Mouse (Mus musculus): ENCODE data around the gene Phactr1. TPM values are rescaled to one million over a fixed set of nuclear protein-coding genes. Genes with fewer than 3 reads are reported as not detected.

Gene Phactr1
- total and polyA plus RNA-seq, 3 experiments: 2.0 to 5.9 (median 5.2) TPM

DNA sequence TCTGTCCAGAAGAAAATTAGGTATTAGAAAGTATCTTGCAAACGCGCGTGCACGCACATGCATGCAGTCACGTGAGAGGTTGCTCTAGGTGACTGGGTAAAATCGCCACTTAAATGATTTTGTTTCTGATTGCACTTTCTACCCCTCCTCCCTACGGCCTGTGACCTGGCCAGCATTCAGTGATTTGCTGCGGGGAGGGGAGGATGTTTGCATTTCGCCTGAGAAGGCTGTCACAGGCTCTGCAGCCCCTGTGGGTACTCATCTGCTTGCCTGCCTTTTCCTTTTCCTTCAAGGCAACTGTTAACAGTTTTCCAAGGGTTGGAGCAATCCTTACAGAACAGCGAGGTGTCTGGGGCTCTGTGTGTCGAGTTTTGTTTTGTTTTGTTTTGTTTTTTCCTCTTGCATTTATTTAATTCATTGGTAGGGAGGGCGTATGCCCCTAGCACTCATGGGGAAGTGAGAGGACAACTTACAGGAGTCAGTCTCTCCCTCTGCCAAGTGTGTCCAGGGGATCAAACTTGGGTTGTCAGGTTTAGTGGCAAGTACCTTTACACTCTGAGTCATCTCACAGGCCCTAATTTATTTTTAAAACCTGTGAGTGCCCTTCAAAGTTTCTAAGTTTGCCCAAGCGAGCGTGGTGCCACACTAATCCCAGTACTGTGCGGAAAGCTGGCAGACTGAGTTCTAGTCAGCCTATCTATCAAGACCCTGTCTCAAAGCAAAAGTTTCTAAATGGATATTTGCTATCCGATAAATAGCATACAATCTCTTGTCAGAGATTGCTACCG, 443.7 kb downstream of the Phactr1 start:
- no peak for DNase-seq

DNA sequence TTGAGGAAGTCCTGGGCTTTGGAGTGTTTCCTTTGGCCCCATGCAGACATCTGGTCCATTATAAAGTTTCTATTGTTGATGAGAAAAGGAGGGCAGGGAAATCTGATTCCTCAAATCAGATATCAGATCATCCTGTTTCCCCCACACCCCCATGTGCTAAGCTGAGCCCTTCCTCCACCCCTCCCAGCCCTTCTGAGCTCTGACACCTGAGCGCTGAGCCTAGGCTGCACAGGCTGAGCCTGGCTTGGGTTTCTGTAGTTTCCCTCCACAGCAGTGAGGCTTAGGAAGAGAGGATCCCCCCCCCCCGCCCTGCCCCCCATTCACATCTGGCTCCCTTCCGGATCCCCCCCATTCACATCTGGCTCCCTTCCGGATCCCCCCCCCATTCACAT, 444.3 kb downstream of the Phactr1 start:
- no peak for DNase-seq

DNA sequence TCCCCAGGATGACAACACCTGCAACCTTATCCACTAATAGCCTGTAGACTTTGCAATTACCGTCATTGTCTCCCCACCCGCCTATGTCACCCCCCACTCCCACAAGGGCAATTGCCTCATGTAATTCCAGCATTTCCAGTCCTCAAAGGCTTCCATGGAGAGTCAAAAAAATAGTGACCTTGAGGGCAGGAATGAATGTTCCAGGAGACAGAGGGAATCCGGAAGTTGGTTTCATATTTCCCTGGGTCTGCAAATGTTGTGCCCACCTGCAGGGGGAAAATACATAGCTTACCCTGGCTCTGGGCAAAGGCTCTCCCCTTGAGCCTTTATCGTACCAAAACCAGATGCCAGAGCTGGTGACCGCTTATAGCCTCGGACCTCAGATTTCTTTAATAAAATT, 449.7 kb downstream of the Phactr1 start:
- DNase-seq: no peak

- peak; percentile 17 for DNase-seq
These were observed 451.3 kb downstream of the Phactr1 start for GRCm38 (mm10) chr13:43131741-43132191.

- DNase-seq: no peak
These were observed 452.4 kb downstream of the Phactr1 start for GRCm38 (mm10) chr13:43132859-43133258.

GRCm38 (mm10) chr13:43133400-43133799, 453.0 kb downstream of the Phactr1 start:
- no peak for DNase-seq

DNA sequence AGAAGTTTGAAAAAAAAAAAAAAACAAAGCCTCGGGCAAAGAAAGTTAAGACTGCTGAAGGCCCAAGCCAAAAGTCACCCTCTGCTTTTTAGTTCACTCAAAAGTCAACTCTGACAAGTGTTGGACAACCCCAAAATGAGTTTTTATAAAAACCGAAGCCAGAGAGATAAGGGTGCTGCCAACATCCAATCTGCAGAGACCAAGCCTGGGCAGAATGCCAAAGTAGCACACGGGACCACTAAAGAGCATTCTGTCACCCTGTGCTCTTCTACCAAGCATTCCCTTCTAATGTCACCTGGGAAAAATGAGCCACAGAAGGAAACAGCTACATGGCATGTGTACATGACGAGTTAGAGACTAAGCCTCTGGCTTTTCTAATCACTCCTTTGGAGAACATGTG, 454.0 kb downstream of the Phactr1 start:
- DNase-seq: no peak

DNA sequence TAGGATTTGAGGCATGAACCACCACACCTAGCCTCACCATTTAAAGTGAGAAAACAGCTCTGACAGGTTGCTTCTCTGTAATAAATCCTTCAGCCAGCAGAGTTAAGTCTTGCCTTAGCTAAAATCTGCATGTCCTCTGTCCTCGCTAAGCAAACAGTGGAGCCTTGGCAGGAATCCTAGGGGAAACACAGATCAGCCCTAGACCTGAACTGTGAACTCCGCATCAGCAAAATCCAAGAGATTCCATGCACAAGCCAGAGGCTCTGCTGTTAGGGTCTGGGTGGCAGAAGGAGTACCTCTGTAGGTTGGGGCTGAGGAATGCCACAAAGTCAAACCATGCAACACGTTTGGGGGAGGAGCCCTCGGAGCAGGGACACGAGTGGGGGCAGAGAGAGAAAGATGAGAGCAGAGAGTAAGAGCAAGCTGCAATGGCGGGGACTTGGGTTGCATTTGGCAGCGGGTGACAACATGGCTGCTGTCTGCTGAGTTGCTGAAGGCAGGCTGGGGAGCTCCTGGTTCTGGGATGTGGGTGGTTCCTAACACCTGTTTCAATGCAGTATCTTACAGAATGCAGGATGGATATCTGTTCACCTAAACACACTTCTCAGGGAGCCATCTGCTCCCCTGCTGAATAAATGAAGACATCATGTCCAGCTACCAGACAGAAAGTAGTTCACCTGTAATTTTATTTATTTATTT, 464.4 kb downstream of the Phactr1 start:
- DNase-seq: no peak

- DNase-seq: no peak
These were observed 466.3 kb downstream of the Phactr1 start for GRCm38 (mm10) chr13:43146515-43147258.

DNA sequence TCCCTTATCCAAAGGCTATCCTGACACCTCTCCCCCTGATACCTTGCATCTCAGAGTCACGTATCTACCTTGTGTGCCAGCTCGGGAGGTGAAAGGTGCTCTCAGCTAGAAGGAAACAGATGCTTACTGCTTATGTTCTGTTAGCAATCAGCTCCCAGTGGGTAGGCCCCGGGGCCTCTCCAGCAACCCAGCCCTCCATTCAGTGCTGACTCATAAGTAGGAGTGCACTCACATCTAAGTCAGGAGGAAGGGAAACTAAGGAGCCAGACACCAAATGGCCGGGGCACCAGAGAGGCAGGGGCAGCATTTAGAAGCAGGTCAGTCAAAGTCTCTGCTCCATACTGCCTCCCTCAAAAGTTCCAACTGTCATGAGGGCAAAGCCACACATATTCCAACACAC, 468.3 kb downstream of the Phactr1 start:
- DNase-seq: no peak

- peak; percentile 19 for DNase-seq
These were observed 469.2 kb downstream of the Phactr1 start for GRCm38 (mm10) chr13:43149661-43150060.

DNA sequence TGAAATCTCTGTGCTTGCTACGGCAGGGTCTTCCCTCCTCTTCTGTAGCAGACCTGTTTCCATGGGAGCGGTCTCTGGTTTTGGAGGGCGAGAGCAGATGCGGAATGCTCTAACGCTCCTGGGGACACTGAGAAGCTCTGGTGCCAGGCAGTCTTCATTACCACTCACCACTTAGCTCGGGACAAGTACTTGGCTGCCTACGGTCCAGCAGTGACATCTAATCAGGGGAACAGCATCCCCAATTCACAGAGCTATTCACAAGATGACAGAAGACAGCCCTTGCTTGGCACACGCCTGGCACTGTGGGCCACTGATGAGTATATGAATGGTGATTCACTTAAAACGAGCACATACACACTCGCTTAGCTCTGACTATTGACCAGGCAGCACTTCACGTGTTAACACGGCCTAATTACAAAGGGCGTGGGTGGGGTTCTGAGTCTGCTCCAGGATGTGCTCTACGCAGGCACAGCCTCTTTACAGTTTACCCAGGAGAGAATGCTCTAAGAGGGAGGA, 471.6 kb downstream of the Phactr1 start:
- DNase-seq: no peak

DNA sequence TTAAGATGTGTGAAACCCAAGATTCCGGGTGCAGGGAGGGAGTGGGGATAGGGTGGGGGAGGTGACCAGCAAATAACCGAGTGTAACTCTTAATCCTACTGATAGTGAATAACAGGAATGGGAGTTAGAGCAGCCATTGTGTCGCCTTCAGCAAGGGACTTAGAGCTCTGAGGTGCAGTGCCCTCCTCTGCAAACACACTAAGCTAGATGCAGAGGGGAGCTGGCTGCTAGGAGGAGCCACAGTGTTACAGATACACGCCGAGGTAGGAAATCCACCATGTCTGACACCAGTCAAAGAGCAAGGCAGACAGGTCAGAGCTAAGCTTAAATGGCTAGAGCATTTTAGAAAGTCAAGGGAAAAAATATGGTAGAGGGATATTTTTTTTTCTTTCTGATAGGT, 476.9 kb downstream of the Phactr1 start:
- DNase-seq: no peak

DNA sequence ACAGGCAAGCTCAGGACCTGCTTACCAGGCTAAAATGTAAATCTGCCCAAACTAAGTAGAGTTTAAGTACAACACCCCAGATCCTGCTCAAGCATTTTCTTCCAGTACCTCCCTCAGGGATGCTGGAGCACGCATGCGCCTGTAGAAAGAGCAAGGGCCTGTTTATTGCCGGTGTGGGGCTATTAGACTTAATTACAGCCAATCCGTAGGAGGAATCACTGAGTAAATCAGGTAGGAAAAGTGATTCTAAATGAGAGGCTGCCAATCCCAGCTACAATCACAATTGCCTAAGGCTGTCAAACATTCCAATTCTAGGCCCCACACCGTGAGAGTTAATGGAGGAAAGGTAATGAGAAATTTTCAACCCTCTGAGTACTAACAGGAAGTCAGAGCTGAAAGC, 477.9 kb downstream of the Phactr1 start:
- DNase-seq: no peak

- DNase-seq: peak; percentile 22
These were observed 479.0 kb downstream of the Phactr1 start for GRCm38 (mm10) chr13:43159429-43159828.

DNA sequence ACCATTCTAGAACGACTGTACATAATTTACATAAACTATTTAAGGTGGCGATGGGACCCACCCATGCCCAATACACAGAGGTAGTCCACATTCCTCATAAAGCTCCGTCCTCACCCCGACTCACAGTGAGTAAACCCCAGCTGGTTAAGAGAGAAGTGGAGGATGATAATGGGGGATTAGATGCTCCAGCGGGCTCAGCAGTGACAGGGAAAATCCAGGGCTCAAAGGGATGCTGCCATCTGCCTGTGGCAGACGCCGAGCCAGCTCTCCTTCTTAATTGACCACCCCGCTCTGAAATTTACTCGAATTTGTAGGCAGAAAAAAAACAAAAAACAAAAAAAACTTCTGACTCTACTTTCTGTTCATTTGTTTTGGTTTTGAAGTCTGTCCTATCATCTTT, 487.3 kb downstream of the Phactr1 start:
- DNase-seq: no peak

DNA sequence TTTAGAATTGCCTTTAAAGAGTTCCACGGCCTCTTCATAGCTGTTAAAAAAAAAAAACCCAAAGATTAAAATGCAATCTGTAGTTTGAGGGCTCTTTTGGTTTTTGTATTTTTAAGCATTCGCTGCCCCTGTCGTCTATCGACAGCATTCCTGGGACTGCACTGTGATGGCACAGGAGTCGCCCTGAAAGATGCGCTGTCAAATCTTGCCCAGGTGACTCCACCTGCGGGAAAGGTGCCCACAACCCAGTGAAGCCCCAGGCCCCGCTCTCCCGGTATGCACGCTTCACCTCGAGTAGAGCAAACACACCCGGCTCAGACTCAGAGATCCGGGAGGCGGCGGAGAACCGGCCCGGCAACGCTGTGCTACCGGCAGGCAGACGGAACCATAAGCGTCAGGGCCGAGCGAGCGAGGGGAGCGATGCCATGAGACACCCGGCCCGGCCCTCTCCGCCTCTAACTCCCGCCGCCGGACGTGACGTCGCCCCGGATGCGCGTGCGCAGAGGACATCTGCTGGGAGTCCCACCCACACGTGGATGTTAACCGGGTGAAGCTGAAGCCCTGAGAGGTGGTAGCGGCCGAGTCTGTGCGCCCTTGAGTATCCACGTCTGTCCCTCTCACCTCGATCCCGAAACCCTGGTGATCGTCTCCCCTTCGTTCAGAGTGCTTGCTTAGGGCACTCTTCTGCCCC, 490.7 kb downstream of the Phactr1 start, which contains the start of gene Tbc1d7:
TSS of gene Tbc1d7 (minus strand) at position 482 of the 691 bp plus-strand sequence.
- peak; percentile 99 for DNase-seq

DNA sequence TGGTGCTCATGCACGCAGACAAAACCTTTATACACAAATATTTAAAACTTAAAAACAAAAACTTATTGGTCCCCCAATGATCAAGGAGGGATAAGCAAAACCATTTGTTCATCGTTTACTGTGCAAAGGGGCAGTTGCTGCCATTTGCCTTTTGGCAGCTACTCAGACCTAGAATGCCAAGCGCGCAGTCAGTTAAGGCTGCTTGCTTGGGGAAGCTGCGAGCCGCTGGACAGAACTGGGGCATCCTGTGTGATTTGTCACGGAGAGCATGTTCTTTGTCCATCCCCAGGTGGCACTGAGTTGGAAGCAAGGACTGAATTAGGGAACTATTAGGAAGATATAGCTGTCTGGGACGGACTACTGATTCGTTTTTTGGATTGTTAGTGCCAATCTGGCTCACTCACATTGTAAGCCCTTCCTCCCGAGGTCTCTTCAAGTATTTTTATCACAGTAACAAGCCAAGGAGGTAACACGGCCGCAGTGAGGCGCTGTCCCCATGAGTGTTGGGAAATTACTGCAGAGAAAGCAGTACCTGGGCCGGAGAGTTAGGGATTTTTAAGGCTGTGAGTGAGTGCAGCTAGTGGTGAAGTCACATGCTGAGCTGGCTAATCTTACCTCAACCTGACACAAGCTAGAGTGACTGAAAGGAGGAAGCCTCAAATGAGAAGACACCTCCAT, 491.8 kb downstream of the Phactr1 start:
- DNase-seq: peak; percentile 43

- peak; percentile 79 for DNase-seq
These were observed 492.8 kb downstream of the Phactr1 start for GRCm38 (mm10) chr13:43173262-43173661.

GRCm38 (mm10) chr13:43176676-43177075, 496.3 kb downstream of the Phactr1 start:
- DNase-seq: no peak

GRCm38 (mm10) chr13:43177317-43177716, 496.9 kb downstream of the Phactr1 start:
- DNase-seq: no peak

Data from adrenal gland, adult 2 months (tissue).